Mouse (Mus musculus): ENCODE measurements at regions not wholly inside any gene's neighbourhood (a gene's known extent, or its start where the extent isn't known, plus 50 kb on each side); places are given as distances from the start of the nearest gene placed in this dataset.
"Not testable (repeated sequence)": the region's sequence is repeated elsewhere in the genome, so short reads cannot be mapped to it uniquely, and the experiment has no call there.

DNA sequence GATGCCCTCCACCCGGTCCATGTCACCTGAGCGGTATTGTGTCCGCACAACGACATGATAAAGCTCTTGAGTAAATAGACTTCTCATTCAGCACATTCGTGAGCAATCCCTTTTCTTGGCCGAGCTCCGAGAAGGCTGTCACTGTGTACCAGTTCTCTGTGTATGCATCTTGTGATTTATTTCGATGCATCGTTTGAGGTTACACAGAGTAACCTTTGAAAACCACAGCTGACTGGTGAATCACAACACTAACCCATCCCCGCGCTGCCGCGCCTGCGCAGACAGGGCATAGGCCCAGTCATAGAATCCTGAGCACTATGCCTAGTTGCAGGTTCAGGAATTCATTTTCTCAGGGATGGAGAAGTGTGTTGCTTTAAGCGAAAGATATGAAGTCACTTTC, 201.4 kb downstream of the Med10 start:
- DNase-seq (ENCODE audit: low read depth): no peak

DNA sequence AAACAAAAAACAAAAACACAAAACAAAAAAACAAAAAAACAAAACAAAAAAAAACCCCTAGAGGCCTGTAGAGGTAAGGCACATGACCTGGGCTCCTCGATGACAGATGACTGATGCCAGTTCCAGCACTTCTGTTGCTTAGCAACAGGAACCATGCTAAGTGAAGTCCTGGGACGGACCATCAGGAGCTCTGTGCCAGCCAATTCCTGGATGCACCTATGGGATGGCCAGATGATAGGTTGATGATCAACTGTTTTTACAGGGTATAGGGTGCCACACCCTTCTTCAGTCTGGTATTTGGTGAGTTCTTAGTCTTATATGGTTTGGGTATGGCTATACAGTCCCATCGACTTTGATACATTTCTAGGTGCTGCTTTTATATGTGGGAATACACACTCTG, 209.9 kb downstream of the Med10 start:
- no peak for DNase-seq (ENCODE audit: low read depth)

DNA sequence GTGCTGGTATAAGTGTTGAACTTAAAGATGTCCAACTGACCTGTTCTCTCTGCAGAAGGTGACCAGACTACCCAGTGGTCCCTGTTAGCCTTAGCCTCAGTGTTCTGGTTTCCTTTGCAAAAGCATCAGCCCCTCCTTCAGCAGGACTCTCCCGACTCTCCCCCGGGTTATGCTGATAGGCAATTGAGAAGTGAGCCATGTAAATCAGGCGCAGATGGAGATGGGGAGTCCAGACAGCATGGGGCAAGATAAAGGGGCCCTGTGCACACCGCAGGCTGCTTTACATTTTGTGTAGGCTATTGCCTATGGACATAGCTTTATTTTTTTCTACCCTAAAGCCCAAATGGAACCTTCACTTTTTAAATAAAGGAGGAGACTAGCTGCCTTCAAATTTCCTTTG, 213.0 kb downstream of the Med10 start:
- no peak for DNase-seq (ENCODE audit: low read depth)

DNA sequence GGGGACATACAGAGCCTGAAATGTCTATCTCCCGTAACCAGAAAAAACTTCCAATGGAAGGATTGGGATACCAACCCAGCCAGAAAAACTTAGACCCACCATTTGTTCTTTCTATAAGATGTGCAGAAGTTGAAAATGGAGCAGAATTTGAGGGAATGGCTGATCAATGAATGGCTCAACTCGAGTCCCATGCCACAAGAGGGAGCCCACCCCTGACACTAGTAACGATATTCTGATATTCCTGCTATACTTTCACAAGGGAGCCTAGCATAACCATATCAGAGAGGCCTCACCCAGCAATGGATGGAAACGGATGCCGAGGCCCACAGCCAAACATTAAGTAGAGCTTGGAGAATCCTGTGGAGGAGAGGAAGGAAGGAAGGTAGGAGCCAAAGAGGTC, 215.3 kb downstream of the Med10 start:
- DNase-seq (ENCODE audit: low read depth): no peak

DNA sequence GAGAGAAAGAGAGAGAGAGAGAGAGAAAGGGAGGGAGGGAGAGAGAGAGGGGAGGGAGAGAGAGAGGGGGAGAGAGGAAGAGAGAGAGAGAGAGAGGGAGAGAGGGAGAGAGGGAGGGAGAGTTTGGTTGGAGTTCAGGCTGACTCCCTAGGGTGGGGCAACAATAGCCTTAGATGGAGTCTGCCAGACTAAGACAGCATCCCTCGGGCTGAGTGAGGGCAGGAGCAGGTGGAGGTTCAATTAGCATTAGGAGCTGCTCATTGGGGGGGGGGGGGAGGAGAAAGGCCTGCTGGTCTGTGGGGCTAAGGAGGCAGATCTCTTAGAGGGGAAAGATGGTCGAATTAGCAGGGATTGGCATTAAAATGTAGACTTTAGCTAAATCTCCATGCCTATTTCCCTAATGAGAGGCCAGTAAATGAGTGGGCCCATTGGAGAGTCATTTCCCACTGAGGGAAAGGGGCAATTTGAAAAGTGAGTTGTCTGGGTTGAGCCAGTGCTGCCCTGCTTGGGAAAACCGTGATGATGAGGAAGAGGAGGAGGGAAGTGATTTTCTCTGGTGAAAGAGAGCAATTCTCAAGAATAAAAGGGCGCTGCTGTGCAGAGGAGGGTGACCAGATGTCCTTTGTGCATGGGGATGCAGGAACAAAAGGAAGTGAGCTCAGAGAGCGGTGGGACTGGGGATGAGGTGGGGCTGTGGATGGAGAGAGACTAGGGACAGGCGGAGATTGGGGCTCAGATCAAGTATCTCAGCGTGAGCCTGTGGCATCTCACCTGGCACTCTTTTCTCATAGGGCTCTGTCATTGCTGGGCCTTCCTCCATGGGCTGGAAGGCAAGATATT, 218.0 kb downstream of the Med10 start:
- no peak for DNase-seq (ENCODE audit: low read depth)

DNA sequence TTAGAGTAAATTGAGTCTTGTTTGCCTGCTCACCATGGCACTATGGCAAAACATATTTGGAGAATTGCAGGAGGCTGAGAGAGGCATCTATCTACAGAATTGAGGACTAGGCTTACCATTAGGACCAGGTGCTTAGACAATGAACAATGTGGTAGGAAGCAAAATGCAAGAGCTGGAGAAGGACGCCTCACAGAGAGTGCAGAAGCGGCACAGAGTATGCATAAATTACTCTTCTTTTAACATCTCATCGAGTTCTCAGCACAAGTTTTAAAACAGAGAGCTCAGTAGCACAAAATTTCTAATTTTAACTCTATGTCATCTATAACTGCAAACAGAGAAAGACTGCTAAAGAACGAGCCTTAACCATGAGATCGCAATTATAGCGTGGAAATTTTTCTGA, 231.1 kb downstream of the Med10 start:
- no peak for DNase-seq (ENCODE audit: low read depth)

DNA sequence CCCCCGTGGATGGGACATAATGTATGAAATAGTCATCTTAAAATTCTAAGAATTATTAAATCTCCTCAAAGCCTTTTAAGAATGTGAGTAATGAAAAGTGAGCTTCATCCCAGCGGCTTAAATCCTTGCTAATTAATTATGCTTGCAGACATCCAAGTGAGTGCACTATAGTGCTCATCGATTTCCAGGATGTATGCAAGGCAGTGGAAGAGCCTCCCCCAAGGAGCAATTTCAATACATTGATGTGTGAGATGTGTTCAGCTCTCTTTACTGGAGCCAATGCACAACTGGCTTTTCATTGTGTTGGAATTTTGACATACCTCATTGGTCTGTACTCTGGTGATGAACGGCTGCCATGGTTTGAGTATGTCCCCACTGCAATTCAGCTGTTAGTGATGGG, 231.6 kb downstream of the Med10 start:
- DNase-seq (ENCODE audit: low read depth): no peak

DNA sequence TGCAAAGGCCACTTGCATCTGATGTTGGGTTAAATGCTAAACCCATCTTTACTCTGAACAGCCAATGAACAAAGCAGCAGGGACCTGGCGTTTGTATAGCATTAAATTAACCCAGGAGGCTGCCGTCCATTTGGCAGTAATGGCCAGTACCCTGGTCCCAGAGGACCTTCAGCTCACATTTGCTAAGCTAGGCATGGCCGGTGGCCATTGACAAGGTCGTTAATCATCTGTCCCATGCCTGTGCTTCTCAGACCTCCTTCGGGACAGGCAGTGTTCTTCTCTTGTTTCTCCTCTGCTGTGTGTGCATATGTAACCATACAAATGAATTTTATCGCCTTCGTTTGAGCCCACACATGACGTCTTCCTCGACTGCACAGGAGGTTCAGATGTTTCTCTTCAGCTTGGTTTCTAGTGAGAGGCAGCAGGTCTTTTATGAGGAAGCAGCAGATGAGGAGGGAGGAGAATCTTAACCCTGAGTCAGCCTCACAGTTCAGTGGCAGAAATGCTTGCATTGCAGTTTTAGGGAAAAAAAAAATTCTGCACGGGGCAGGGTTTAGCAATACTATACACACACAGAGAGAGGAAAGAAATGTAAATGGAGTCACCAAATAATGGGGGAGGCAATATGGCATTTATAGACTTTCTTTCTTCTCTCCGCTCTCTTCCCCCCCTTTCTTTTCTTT, 235.9 kb downstream of the Med10 start:
- no peak for DNase-seq (ENCODE audit: low read depth)

DNA sequence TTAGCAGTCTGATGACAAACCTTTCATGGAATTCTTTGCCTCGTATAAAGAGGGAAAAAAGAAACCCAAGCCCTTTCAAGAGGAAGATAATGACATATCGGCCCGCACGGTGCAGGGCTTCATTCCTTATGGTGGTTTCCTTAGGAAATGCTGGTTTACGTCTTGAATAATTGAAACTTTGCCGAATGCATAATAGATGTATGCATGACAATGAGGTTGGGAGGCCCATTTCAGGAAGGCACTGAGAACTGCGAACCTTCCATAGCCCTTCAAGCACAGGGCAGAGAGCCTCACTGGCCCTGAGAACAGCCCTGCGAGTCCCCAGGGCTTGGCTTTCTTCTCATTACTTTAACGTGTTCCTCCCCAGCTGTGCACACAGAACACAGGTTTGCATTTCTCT, 255.7 kb downstream of the Med10 start:
- DNase-seq (ENCODE audit: low read depth): no peak

DNA sequence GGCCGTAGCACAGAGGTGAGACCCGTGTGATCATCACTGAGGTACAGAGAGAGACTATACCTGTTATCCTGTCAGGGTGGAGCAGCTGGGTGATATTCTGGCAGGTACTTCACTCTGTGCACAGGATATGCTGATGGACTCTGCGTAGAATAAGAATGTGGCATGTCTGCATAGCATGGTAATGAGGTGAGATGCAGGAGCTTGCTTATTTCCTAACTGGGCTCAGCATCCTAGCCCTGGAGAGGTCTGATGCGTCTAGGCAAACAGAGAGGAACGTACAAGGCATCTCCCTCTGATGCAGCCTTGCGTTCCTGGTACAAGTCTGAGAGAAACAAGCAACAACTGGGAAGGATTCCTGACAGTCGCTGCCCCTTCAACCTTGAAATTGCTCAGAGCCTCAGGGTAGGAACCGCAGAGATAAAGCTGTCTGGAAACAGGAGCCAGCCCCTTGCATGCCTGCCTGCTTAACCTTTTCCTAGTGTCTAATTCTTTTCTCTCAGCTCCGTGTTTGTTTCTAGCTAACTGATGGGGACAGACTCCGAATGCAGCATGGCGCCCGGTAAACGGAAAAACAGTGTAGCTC, 259.3 kb downstream of the Med10 start:
- no peak for DNase-seq (ENCODE audit: low read depth)

DNA sequence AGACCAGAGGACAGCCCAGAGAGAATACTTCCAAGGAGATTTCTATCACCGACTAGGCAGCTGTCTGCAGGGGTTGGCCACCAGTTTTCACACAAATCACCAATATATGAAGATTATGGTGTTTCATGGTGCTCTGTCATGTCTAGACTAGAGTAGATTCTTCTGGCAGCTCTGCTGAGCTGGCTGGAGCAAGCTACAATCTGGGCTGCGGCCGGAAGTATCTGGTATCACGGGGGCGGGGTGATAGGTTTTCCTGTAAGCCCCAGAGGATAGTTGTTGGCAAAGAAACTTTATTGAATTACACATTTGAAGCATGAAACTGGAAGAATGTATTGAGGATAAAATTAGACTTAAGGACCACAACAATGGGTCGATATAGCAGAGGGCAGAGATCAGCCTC, 271.5 kb downstream of the Med10 start:
- no peak for DNase-seq (ENCODE audit: low read depth)

DNA sequence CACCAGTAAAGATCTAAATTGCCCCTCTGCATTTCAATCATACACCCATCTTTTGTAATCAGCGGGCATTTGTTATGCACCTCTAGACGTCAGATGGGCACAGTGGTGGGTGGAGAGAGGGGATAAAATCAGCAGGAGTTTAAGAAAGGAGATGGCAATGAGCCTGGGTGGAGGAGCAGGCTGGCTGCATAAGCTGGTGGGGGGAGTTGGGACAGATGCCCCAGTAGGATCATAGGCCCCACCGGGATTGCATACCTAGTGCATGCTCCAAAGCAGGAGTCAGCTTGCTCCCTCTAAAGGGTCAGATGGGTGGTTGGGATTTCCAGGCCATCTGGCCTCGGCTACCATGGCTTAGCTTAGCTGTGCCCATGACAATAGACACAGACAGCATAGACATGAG, 273.2 kb downstream of the Med10 start:
- no peak for DNase-seq (ENCODE audit: low read depth)

DNA sequence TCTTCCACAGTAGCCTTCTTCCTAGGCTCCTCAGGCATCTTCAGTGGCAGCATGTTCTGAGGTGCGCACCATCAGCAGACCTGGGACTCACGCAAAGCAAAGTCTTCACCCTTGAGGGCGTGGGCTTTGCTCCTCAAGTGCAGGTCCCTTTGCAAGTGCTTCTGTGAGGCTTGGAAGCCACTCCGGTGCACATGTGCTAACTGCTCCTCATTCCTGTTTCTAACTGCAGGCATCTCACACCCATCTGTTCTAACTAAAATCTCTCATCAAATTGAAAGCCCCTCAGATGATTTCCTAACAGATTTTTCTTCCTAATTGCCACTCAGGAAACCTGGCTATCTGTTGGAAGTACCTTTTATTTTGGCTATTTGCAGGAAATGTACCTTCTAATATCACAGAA, 278.9 kb downstream of the Med10 start:
- no peak for DNase-seq (ENCODE audit: low read depth)

DNA sequence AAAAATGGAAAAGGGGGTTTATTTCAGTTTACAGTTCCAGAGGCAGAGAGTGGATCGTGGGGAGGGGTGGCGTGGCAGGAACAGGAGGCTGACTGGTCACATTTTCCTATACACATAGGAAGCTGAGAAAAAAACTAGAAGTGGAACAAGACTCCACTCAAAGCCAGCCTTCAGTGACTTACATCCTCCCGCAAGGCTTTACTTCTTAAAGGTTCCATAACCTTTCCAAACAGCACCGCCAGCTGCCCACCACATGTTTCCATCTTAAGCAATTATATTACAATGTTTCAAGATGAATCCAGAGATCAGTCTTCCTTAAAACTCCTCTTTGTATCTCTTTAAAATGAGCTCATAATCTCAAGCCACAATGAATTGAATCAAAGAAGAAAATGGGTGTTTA, 290.7 kb downstream of the Med10 start:
- no peak for DNase-seq (ENCODE audit: low read depth)

DNA sequence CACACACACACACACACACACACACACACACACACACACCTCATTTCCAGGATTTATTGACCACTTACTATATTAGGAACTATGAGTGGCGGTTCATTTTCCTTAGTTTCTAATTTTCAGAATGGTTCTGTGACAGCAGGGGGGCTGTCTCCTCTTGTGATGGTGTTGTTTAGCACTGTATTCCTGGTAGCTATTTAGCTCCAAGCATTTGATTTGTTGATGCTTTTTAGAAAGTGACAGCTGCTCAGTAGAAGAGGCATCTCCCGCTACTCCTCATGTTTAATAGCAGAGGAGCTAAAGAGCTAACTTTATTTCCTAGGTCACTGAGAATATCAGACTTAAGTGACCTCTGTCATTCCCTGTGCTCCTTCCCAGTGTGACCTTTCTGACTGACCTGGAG, 291.8 kb downstream of the Med10 start:
- no peak for DNase-seq (ENCODE audit: low read depth)

DNA sequence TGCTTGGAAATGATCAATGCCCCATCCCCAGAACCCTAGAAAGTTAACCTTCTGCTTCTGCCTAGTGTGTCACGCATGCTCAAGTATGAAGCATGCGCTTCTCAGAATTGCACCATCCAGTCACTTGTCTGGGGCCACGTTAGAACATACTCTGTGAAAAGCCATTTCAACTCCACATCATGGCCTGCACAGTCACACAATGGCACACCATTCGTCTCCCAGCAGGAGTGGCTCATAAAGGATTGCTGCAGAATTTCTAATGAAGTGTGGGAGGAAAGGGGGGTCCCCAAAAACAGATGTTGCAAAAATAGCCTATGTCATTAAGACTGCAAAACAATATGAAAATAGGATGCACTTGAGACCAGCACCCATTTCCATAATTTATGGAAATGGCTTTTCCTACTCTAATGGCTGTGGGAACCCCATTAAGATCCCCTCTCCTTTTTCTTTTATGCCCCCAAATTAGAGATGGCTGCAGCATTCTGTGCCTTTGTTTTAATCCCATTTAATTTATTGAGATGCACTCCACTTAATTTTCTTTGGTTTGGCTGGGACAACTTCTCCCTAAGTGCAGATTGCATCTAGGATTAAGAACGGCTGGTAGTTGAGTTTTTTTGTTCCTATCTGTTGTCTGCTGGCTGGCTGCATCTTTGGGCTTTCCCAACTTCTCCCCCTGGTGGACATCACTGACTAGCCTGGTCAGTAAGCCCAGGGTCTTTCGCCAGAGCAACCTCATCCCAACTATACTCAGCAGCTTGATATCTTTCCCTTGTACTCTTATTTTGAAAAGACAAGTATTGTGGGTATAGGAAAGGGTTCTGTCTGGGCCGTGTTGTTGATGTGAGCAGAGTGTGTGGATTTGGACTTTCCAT, 294.5 kb downstream of the Med10 start:
- DNase-seq (ENCODE audit: low read depth): no peak

DNA sequence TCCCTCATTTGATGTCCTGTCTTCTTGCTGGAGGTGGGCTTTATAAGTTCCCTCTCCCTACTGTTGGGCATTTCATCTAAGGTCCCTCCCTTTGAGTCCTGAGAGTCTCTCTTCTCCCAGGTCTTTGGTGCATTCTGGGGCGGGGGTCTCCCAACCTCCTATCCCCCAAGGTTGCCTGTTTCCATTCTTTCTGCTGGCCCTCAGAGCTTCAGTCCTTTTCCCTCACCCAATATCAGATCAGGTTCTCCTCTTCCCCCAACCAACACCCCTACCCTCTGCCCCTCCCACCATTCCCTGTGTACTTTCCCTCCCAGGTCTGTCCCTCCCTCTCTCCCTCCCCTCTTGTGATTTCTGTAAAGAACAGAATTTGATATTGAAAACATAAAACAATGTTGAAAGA, 297.9 kb downstream of the Med10 start:
- not testable (repeated sequence) for DNase-seq (ENCODE audit: low read depth)

DNA sequence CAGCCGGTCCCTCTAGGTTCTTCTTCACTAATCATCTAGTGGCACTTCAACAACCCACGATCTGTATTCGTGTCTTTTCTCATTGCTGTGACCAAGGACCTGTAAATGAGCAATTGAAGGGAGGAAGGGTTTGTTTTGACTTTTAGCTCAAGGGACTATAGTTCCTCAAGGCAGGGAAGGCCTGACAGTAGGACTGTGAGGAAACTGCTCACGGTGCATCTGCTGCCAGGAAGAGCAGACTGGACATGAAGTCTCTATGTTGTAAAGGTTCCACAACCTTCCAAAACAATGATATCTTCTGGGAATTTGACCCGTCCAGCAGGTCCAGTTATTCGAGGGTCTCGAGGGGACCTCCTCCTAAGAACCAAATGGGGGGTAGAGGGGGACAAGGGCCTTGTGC, 300.8 kb downstream of the Med10 start:
- no peak for DNase-seq (ENCODE audit: low read depth)

DNA sequence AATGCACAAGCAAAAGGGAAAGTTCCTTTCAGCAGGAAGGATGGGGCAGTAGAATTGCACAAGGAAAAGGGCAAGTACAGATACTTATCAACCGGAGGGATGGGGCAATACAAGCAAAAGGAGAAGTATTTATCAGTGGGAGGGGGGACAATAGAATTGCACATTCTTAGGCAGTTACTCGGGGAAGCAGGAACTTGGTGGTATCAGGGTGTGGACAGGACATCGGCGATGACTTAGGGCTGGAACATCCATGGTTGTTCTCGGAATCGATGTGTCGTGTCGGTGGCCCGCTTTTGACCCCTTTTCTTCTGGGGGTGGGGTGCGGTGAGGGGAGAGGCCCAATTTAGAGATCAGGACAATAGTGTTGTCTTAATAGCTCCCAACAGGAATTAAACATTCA, 301.3 kb downstream of the Med10 start:
- DNase-seq (ENCODE audit: low read depth): not testable (repeated sequence)

DNA sequence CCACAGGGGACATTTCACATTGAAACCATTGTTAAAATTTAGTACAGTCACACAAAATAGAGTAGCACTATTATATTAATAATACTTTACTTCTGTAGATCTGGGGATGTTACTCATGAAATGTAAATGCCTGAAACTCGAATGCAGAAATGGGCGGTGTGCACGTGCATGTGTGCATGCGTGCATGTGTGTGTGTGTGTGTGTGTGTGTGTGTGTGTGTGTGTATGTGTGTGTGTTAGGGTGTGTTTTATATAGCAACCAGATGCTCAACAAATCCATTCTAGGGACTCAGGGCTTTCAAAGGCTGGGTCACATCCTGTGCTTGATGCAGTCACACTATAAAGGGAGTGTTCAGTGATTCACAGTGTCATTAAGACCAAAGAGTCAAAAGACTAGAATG, 301.7 kb downstream of the Med10 start:
- DNase-seq (ENCODE audit: low read depth): no peak

DNA sequence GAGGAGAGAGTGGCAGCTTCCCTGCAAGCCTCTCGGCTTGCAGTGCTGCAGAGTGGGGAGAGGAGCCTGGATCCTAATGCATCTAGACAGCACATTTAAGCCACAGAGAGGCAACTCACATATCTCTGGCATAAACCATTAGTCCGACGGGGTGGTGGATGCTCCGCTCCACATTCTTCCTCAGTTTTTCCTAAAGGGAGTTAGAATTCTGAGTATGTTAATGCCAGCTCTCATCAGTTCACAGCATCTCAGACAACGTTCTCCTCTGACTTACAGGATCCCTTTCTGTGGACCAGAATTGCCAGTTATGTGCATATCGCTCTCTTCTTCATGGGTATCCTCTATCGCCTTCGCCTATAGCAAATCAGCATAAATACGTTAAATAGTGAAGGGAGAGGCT, 313.4 kb downstream of the Med10 start:
- DNase-seq (ENCODE audit: low read depth): no peak

DNA sequence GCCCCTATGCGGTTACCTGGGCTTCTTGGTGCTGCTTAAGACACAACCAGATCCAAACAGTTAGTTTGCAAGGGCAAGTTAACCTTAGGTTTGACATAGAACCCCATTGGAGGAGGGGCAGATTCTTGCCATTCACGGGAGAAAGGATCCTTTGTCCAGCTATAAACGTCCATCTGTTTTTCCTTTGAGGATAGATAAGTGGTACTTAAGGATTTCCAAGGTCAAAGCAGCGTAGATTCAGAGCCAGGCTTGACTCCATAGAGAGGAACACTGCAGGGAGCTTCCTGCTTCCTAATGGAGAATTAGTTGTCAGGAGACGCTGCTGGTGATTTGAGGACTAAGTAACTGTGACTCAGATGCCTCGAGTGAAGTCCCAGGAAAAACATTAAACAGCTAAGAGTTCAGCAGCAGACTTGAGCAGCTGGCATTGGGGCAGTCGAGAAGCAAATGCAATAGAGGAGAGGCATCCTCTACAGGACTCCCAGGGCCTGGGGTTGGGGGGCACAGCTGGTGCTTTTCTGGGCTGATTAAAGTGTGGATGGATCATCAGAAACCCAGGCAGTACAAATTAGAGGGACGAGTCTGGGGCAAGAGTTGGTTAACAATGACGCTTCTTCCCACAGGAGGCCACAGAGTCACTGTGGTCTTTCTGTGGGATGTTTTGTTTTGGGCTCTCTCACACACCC, 322.8 kb downstream of the Med10 start:
- no peak for DNase-seq (ENCODE audit: low read depth)
